Mouse (Mus musculus) stomach, embryonic 15.5 days (tissue): ENCODE results near the gene Slc9a9. TPM values are rescaled to one million over a fixed set of nuclear protein-coding genes. Genes with fewer than 3 reads are reported as not detected.
A peak's percentile ranks its signal among the peaks of the same experiment; 100 is the strongest.

Source experiments
- ATAC-seq: fragments of 200-750 bp; cut with Nextera tagmentation; 2 replicates; pipeline ENCODE4 v1.8.0; 2017; ENCODE audit warnings: low read depth, moderate number of reproducible peaks, moderate TSS enrichment; ENCODE audit not compliant: insufficient read depth, low FRiP score
- H3K27ac ChIP-seq: fragments of 300-500 bp; sonication (generic); 2 replicates; pipeline ENCODE4 v1.5.1; 2015; ENCODE audit warnings: mild to moderate bottlenecking, inconsistent platforms
- H3K27me3 ChIP-seq: fragments of 300-500 bp; sonication (generic); replicated peaks from 2 replicates; pipeline ENCODE4 v1.6.1; 2015; ENCODE audit warnings: inconsistent platforms
- H3K36me3 ChIP-seq: fragments of 300-500 bp; sonication (generic); 2 replicates; pipeline ENCODE4 v1.6.1; 2015; ENCODE audit warnings: inconsistent platforms
- H3K4me1 ChIP-seq: fragments of 300-500 bp; sonication (generic); 2 replicates; pipeline ENCODE4 v1.6.1; 2015; ENCODE audit warnings: inconsistent platforms
- H3K4me2 ChIP-seq: fragments of 300-500 bp; sonication (generic); 2 replicates; pipeline ENCODE4 v1.6.1; 2015; ENCODE audit warnings: mild to moderate bottlenecking, inconsistent platforms
- H3K4me3 ChIP-seq: fragments of 300-500 bp; sonication (generic); replicated peaks from 2 replicates; pipeline ENCODE4 v1.5.1; 2015; ENCODE audit warnings: inconsistent platforms
- H3K9ac ChIP-seq: fragments of 300-500 bp; sonication (generic); 2 replicates; pipeline ENCODE4 v1.6.1; 2015; ENCODE audit warnings: inconsistent platforms
- H3K9me3 ChIP-seq: fragments of 300-500 bp; sonication (generic); 2 replicates; pipeline ENCODE4 v1.6.1; 2016; ENCODE audit warnings: inconsistent platforms
- WGBS: fragments of 180-500 bp; shearing (Covaris S2); methylation state at CpG from one replicate; pipeline ENCODE4 v1.1.7; 2015; 5-methylcytosine and 5-hydroxymethylcytosine counted together
- polyA plus RNA-seq: library from polyadenylated mRNA; unstranded; fragments of >200 nt; fragmentation: Nextera tagmentation; extraction: Ambion mirVana; gene quantifications from 2 replicates; pipeline ENCODE4 v1.2.1, GENCODE M21; 2015

Slc9a9 gene
- polyA plus RNA-seq, 1 experiment from 2014 or later: 3.9 TPM

DNA sequence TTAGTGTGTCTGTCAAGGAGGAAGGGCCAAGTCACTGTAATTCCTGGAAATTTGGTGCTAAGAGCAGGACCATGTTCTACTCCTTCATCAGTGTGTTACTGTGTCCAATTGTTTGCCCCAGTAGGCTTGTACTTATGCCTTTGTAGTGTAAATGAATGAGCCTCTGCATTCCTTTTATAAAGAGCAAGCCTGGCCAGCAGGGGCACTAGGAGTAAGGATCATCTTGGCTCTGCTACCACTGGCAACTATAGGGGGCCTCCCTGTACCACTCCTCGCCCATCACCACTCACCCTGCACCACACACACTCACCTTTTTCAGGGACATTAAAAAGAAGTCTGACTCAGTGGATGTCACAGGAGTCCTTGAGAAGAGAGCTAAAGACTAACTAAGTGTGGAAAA, 306.5 kb downstream of the Slc9a9 start:
- Histone ChIP-seq H3K9ac (no peak overlapping the region), H3K36me3 (no peaks in the 10 kb centered on the region), H3K4me3 (no peak overlapping the region), H3K4me1 (no peaks in the 10 kb centered on the region), H3K4me2 (no peak overlapping the region), H3K9me3 (no peaks in the 10 kb centered on the region), H3K27ac (no peak overlapping the region), H3K27me3 (no peaks in the 10 kb centered on the region)
- no peak for ATAC-seq
- 70% methylated on average over 1 of the region's 1 CpGs for WGBS

DNA sequence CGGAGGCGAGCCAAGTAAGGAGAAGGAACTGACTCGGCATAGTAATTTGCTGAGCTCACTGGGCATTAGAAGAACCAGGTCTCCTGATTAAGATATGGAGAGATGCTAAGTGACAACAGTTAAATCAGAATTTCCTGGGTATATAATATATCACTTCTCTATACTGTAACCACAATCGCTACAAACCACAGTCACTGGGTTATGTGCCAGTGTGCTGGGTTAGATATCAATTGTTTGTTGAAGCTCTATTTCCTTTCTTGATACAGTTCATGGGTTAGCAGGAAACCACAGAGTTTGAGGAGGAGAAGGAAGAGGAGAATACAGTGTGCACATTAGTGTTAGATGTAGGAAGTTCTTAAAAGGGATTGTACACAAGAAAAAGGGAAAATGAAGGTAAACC, 323.9 kb downstream of the Slc9a9 start:
- no peak overlapping the region for H3K9ac ChIP-seq
- H3K9me3 ChIP-seq: no peaks in the 10 kb centered on the region
- no peaks in the 10 kb centered on the region for H3K27me3 ChIP-seq
- no peak for ATAC-seq
- no peak overlapping the region for H3K4me2 ChIP-seq
- 87% methylated on average over 4 of the region's 4 CpGs for WGBS
- H3K36me3 ChIP-seq: no peaks in the 10 kb centered on the region
- H3K4me3 ChIP-seq: no peak overlapping the region
- no peak overlapping the region for H3K27ac ChIP-seq
- no peaks in the 10 kb centered on the region for H3K4me1 ChIP-seq

DNA sequence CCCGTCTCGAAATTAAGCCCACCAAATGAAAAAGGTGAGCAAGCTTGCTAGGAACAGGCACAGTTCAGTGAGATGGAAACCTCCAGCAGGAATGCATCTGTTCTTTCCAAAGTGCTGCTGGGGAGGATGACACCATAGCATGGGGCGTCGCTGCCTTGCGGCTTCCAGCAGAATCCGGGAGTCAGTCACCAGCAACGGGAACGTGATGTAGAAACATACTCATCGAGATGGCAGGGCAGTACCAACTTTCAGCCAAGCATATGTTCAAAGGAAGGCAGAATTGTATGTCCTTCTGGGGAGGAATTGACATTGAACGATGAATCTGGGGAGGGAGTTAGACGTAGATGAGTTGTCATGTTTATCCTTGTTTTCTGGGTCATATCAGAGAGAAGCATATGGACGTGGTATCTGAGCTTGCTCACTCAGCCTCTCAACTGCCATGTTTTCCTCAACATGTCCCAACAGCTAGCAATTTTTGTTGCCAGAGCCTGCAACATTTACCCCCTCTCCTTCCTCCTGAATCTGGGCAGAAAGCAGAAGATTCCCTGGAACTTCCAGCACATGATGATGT, 350.5 kb downstream of the Slc9a9 start:
- Histone ChIP-seq H3K27me3 (no peaks in the 10 kb centered on the region), H3K4me1 (no peaks in the 10 kb centered on the region), H3K4me3 (no peak overlapping the region), H3K9ac (no peak overlapping the region), H3K27ac (no peak overlapping the region), H3K36me3 (no peaks in the 10 kb centered on the region), H3K4me2 (no peak overlapping the region), H3K9me3 (no peaks in the 10 kb centered on the region)
- no peak for ATAC-seq
- 90% methylated on average over 12 of the region's 12 CpGs for WGBS

DNA sequence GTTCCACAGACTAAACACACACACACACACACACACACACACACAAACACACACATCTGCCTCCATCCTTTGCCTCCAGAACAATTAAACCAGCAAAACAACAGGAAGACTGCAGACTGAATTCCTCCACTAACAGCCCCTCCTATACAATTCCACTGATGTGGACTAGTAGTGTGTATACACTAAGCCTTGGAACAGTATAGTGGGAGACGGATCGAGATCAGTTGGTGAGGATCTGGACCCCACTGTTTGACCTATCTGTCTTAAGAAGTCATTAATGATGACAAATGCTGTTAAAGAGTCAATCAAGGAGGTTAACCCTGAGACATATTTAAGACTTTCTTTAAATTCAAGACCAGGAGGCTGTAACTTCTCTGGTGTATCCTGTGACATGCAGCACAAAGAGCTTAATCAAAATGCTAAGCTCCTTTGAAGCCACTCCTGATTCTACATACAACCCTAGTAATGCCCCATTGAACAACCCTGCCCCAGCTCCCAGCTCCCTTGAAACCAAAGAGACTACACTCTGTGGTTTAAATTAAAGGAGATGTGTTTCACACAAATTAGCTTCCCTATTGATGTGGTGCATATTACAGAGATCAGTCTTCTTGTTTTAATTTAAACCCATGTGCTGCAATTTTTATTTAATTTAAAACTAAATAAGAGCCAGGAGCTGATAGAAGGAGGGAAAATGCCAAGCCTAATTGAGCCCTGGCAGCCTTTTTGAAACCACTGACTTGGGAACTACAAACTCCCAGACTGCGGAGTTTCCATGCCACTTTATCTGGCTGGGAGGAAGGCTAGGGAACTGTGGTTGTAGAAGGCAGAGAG, 364.6 kb downstream of the Slc9a9 start:
- Histone ChIP-seq H3K9ac (no peak overlapping the region), H3K27me3 (no peaks in the 10 kb centered on the region), H3K9me3 (no peaks in the 10 kb centered on the region), H3K4me2 (no peak overlapping the region), H3K4me1 (no peaks in the 10 kb centered on the region), H3K36me3 (no peaks in the 10 kb centered on the region), H3K27ac (no peak overlapping the region), H3K4me3 (no peak overlapping the region)
- ATAC-seq: no peak
- 73% methylated on average over 3 of the region's 3 CpGs for WGBS

DNA sequence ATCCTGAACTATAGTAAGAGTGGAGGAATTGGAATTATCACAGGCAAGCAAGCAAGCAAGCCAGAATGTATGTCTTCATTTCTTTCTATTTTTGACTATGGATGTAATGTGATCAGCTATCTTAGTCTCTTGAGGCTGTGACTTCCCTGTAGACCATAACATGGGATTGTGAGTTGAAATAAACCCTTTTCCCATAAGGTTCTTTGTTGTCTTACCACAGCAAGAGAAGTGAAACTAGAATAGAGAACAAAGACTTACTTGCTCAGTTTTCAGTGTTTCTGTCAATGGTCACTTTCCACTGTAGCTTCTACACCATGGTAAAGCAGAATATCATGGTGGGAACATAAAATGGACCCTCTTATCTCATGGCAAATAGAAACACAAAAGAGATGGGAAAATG, 366.5 kb downstream of the Slc9a9 start:
- Histone ChIP-seq H3K9ac (no peak overlapping the region), H3K36me3 (no peaks in the 10 kb centered on the region), H3K9me3 (no peaks in the 10 kb centered on the region), H3K4me3 (no peak overlapping the region), H3K4me1 (no peaks in the 10 kb centered on the region), H3K27ac (no peak overlapping the region), H3K4me2 (no peak overlapping the region), H3K27me3 (no peaks in the 10 kb centered on the region)
- no peak for ATAC-seq

DNA sequence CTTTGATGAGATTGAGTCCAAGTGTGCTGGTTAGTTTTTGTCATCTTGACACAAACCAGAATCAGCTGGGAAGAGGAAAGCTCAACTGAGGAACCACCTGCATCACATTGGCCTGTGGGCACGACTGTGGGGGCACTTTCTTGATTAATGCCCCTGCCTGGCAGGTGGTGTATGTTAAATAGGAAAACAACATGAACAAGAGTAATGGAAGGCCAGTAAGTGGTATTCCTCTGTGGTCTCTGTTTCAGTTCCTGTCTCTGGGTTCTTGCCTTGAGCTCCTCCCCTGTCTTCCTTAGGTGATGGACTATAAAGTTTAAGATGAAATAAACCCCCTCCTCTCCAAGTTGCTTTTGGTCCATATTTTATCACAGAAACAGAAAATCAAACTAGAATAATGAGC, 372.7 kb downstream of the Slc9a9 start:
- no peak overlapping the region for H3K9ac ChIP-seq
- no peak overlapping the region for H3K27ac ChIP-seq
- ATAC-seq: no peak
- H3K4me3 ChIP-seq: no peak overlapping the region
- no peak overlapping the region for H3K4me2 ChIP-seq
- no peaks in the 10 kb centered on the region for H3K9me3 ChIP-seq
- no peaks in the 10 kb centered on the region for H3K27me3 ChIP-seq
- WGBS: 38% methylated on average over 1 of the region's 1 CpGs
- no peaks in the 10 kb centered on the region for H3K4me1 ChIP-seq
- H3K36me3 ChIP-seq: no peaks in the 10 kb centered on the region

DNA sequence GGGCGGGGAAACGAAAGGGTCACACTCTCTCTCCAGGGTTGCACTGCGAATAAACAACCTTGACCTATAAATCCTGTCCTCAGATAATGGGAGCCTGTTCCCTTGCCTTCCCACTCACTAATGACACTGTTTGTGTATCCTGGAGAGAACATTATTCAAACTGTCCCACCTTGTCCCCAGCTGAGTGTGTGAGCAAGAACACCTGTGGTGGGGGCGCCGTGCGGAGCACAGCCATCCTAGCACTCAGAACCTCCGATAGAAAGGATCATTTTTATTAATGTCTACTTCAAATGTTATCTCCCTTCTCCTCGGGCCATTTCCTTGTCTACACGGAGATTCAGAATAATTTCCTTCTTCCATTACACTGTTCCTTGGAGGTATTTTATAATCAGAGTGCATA, 382.5 kb downstream of the Slc9a9 start:
- no peak overlapping the region for H3K27ac ChIP-seq
- H3K4me1 ChIP-seq: no peaks in the 10 kb centered on the region
- H3K27me3 ChIP-seq: no peaks in the 10 kb centered on the region
- ATAC-seq: peak; percentile 71; the same call in 1 of the 2 replicates
- H3K9ac ChIP-seq: no peak overlapping the region
- H3K4me2 ChIP-seq: no peak overlapping the region
- no peaks in the 10 kb centered on the region for H3K9me3 ChIP-seq
- 30% methylated on average over 9 of the region's 9 CpGs for WGBS
- H3K4me3 ChIP-seq: no peak overlapping the region
- no peaks in the 10 kb centered on the region for H3K36me3 ChIP-seq

DNA sequence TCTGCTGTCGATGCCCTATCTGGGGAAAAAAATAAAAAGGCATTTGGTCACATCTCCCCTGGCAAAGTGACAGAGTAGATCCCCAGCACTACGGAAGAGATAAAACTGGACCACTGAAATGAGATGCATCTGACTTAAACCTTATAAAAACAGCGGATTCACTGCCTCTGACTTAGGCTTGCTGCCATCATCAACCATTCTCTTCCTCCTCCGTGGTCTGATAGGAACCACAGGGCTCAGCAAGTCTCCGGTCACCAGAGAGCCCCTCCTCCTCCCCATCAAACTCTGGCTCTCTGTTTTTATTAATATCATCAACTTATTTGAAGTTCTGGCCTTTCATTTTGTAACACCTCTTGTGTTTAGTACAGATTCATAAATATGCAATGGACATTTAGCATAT, 383.5 kb downstream of the Slc9a9 start:
- H3K4me2 ChIP-seq: no peak overlapping the region
- no peaks in the 10 kb centered on the region for H3K9me3 ChIP-seq
- WGBS: 62% methylated on average over 5 of the region's 5 CpGs
- H3K36me3 ChIP-seq: no peaks in the 10 kb centered on the region
- no peak overlapping the region for H3K4me3 ChIP-seq
- no peak overlapping the region for H3K9ac ChIP-seq
- H3K4me1 ChIP-seq: no peaks in the 10 kb centered on the region
- no peak overlapping the region for H3K27ac ChIP-seq
- ATAC-seq: no peak
- H3K27me3 ChIP-seq: no peaks in the 10 kb centered on the region

DNA sequence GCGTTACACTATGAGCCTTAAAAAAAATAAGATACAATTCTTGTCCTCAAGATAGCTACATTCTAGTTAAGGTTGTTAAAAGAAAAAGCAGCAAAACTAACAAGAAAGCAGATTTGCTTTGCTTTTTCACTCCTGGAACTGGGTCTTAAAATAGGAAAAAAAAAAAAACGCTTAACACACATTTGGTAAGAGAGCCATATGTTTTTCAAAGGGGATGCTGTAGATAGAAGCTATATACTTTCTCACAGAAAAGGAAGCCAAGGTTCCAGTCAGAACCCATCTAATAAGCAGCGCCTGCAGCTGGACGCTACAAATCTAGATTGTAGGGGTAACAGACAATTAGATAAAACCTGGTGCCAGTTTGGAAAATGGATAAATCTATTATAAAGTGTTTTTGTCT, 386.1 kb downstream of the Slc9a9 start:
- H3K36me3 ChIP-seq: no peaks in the 10 kb centered on the region
- no peak overlapping the region for H3K4me3 ChIP-seq
- H3K4me2 ChIP-seq: no peak overlapping the region
- no peaks in the 10 kb centered on the region for H3K4me1 ChIP-seq
- no peak for ATAC-seq
- H3K9ac ChIP-seq: no peak overlapping the region
- WGBS: 79% methylated on average over 4 of the region's 4 CpGs
- no peak overlapping the region for H3K27ac ChIP-seq
- H3K27me3 ChIP-seq: no peaks in the 10 kb centered on the region
- no peaks in the 10 kb centered on the region for H3K9me3 ChIP-seq

DNA sequence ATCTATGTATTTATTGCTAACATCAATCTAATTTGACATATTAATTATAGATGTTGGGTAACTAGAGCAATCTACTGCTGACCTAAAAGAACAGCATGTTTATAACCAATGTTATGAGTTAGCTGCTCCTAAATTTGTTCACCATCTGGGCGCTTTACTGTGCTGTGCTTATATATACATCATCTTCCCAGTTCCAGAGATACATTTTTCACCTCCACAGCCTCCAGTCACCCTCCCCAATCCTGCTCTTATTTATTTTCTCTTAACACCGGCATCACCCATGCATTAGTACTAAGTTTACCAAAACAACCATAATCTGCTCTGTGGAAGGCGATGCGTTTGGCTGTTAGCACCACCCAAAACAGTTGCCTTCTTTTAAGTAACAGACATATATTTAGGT, 391.0 kb downstream of the Slc9a9 start:
- H3K27ac ChIP-seq: no peak overlapping the region
- no peak overlapping the region for H3K4me3 ChIP-seq
- H3K27me3 ChIP-seq: no peaks in the 10 kb centered on the region
- ATAC-seq: no peak
- H3K9ac ChIP-seq: no peak overlapping the region
- no peaks in the 10 kb centered on the region for H3K9me3 ChIP-seq
- H3K4me2 ChIP-seq: no peak overlapping the region
- WGBS: 59% methylated on average over 4 of the region's 4 CpGs
- H3K4me1 ChIP-seq: no peaks in the 10 kb centered on the region
- H3K36me3 ChIP-seq: no peaks in the 10 kb centered on the region

DNA sequence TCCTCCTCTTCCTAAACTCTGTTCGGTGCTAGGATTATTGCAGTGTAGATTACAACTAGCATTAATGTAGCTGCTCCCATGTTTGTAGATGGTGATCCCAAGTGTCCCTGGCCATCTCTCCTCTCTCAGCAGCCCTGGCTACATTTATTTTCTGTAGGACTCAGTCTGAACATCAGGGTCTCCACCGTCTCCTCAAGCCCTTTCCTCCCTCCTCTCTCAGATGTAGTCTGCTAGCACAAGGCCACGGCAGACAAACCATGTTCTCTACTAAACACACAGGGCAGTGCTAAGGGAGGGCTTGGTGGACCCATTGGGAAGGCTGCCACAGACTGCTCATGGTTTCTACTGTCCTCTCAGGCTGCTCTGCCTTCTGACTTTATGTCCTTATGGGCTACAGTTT, 397.3 kb downstream of the Slc9a9 start:
- Histone ChIP-seq H3K4me3 (no peak overlapping the region), H3K4me1 (no peaks in the 10 kb centered on the region), H3K4me2 (no peak overlapping the region), H3K9me3 (no peaks in the 10 kb centered on the region), H3K9ac (no peak overlapping the region), H3K27ac (no peak overlapping the region), H3K36me3 (no peaks in the 10 kb centered on the region), H3K27me3 (no peaks in the 10 kb centered on the region)
- 39% methylated on average over 3 of the region's 3 CpGs for WGBS
- no peak for ATAC-seq

DNA sequence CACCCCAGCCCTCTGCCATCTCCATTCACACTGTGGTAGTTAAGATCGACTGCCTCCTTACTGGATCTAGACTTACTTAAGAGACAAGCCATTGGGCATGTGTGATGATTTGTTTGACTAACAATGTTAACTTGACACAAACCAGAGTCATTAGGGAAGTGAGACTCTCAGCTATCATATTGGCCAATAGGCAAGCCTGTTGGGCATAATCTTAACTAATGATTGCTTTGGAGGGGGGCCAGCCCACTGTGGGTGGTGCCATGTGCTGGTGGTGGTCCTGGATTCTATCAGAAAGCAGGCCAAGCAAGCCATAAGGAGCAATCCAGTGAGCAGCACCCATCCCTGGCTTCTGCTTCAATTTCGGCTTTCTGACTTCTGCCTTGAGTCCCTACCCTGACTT, 398.8 kb downstream of the Slc9a9 start:
- H3K4me2 ChIP-seq: no peak overlapping the region
- H3K4me3 ChIP-seq: no peak overlapping the region
- no peaks in the 10 kb centered on the region for H3K27me3 ChIP-seq
- no peak overlapping the region for H3K27ac ChIP-seq
- peaks cover 4% of the 10 kb centered on the region; the same call in 1 of the 2 replicates for H3K4me1 ChIP-seq
- H3K36me3 ChIP-seq: no peaks in the 10 kb centered on the region
- ATAC-seq: no peak
- 81% methylated on average over 2 of the region's 2 CpGs for WGBS
- H3K9ac ChIP-seq: no peak overlapping the region
- H3K9me3 ChIP-seq: no peaks in the 10 kb centered on the region
